Comparison of ENCODE assay signal across 16 mouse cellular contexts in the genomic region with DNA sequence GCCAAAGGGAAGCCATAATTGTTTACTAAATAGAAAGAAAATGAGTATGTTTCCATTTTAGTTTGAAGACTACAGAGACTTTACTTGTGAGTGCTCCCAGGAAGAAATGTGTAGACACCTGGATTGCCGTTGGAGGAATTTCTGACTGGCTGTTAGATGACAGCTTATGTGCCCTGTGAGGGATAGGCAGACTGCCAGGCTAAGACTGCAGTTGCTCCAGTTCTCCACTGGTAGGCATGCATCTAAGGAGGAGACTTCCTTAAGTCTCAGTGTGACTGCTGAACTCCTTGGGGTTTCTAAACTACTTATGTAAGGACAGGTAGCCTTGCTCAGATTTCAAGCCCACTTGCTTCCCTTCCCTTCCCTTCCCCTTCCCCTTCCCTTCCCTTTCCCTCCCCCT. TPM values are rescaled to one million over a fixed set of nuclear protein-coding genes. Genes with fewer than 3 reads are reported as not detected.
DNase-seq lines count a peak whose midpoint lies in the region; ATAC-seq lines count a peak whose summit lies in the region.
"Had no signal": no experiment of that assay in that cellular context is flagged by ENCODE, and none has a peak within 500 bp of the region (broad histone marks: within the 10 kb centered on the region; RNA-seq: fewer than 3 reads in every experiment).

No protein-coding gene starts in this region.

- H3K4me2 ChIP-seq in heart, embryonic 12.5 days: no peak overlapping the region
- H3K4me2 ChIP-seq: limb, embryonic 12.5 days had no signal

- H3K4me1 ChIP-seq in heart, embryonic 12.5 days (replicated peaks): peaks cover 16% of the 10 kb centered on the region
- H3K4me1 ChIP-seq: limb, embryonic 12.5 days had no signal

- H3K4me3 ChIP-seq in heart, embryonic 12.5 days: no peak overlapping the region
- H3K4me3 ChIP-seq: limb, embryonic 12.5 days had no signal

- no peak overlapping the region for H3K27ac ChIP-seq in heart, embryonic 12.5 days (ENCODE audit: poor library complexity, severe bottlenecking)
- H3K27ac ChIP-seq: limb, embryonic 12.5 days had no signal

- 88% methylated on average over 1 of the region's 1 CpGs for WGBS in heart, embryonic 12.5 days

- H3K9ac ChIP-seq in heart, embryonic 12.5 days: no peak overlapping the region
- H3K9ac ChIP-seq: limb, embryonic 12.5 days had no signal

- ATAC-seq in heart, embryonic 12.5 days (ENCODE audit: insufficient number of reproducible peaks, low FRiP score): no peak
- no peak for ATAC-seq in granulocyte monocyte progenitor cell, adult 5-6 weeks (replicated peaks; ENCODE audit: poor library complexity, severe bottlenecking)

- H3K36me3 ChIP-seq in heart, embryonic 12.5 days: peaks cover 33% of the 10 kb centered on the region

- H3K27me3 ChIP-seq in heart, embryonic 12.5 days (replicated peaks): no peaks in the 10 kb centered on the region
- H3K27me3 ChIP-seq: limb, embryonic 12.5 days had no signal

- DNase-seq in heart, adult 11 months: peak; percentile 60
- DNase-seq in thymus, postnatal 14 days: peak; percentile 25
- DNase-seq in thymus, postnatal 10 days (ENCODE audit: low spot score in 2 of 2): no peak
- peak; percentile 66 for DNase-seq in cerebellum, adult 9-10 months
- no peak for DNase-seq in Muller cell, postnatal 12 days (ENCODE audit: inconsistent ontology term)
- no peak for DNase-seq in urinary bladder, postnatal 25 days (ENCODE audit: low spot score)
- DNase-seq: adrenal gland, adult 8-10 months; lung, postnatal 14 days; right cerebral cortex, postnatal 4 days had no signal

- H3K9me3 ChIP-seq in heart, embryonic 12.5 days (replicated peaks): no peaks in the 10 kb centered on the region
- H3K9me3 ChIP-seq: limb, embryonic 12.5 days had no signal

RNA-seq across cellular contexts. Expression of a gene that starts 20.0 kb away (rescaled TPM):
- 21.2 and 21.3 TPM in 2 replicates for polyA plus RNA-seq in heart, embryonic 12.5 days (2016; fragmentation: Nextera tagmentation; extraction: Ambion mirVana)
- 14.6 and 20.3 TPM in 2 replicates for total RNA-seq in granulocyte monocyte progenitor cell, adult 5-6 weeks (2014; fragmentation: Nextera tagmentation)
- total RNA-seq in granulocyte monocyte progenitor cell, adult 5-6 weeks (2017): 3.5 and 4.3 TPM in 2 replicates

RNA-seq across cellular contexts. Expression of a gene that starts 37.3 kb away (rescaled TPM):
- 67.0 and 68.1 TPM in 2 replicates for polyA plus RNA-seq in heart, embryonic 12.5 days (2016; fragmentation: Nextera tagmentation; extraction: Ambion mirVana)
- total RNA-seq in granulocyte monocyte progenitor cell, adult 5-6 weeks (2014; fragmentation: Nextera tagmentation): 44.0 and 48.0 TPM in 2 replicates
- total RNA-seq in granulocyte monocyte progenitor cell, adult 5-6 weeks (2017): 36.8 and 49.9 TPM in 2 replicates

RNA-seq across cellular contexts. Expression of a gene that starts 40.6 kb away (rescaled TPM):
- polyA plus RNA-seq in heart, embryonic 12.5 days (2016; fragmentation: Nextera tagmentation; extraction: Ambion mirVana): not detected in 2 replicates
- not detected in 2 replicates for total RNA-seq in granulocyte monocyte progenitor cell, adult 5-6 weeks (2014; fragmentation: Nextera tagmentation)
- total RNA-seq in granulocyte monocyte progenitor cell, adult 5-6 weeks (2017): not detected in 2 replicates
- polyA plus RNA-seq: limb, embryonic 12.5 days had no signal

RNA-seq across cellular contexts. Expression of a gene that starts 44.8 kb away (rescaled TPM):
- not detected in 2 replicates for polyA plus RNA-seq in heart, embryonic 12.5 days (2016; fragmentation: Nextera tagmentation; extraction: Ambion mirVana)
- total RNA-seq in granulocyte monocyte progenitor cell, adult 5-6 weeks (2014; fragmentation: Nextera tagmentation): not detected in 2 replicates
- not detected in 2 replicates for total RNA-seq in granulocyte monocyte progenitor cell, adult 5-6 weeks (2017)
- total RNA-seq: common myeloid progenitor, adult 5-6 weeks; gastrocnemius, adult 18-20 months had no signal
- polyA plus RNA-seq: heart, postnatal 0 days; large intestine, adult 2 months; limb, embryonic 12.5 days had no signal

Comparison
In these comparisons a context has a peak if more than half of its experiments do, and no peak if none do; other contexts are left out.
1. DNase-seq: peak in heart, adult 11 months (single experiment), thymus, postnatal 14 days (single experiment) and cerebellum, adult 9-10 months (single experiment); none in thymus, postnatal 10 days (0 of 2), Muller cell, postnatal 12 days (single experiment) and urinary bladder, postnatal 25 days (single experiment).